Mouse (Mus musculus) embryonic facial prominence, embryonic 11.5 days (tissue): ENCODE data around the gene Mast2. TPM values are rescaled to one million over a fixed set of nuclear protein-coding genes. Genes with fewer than 3 reads are reported as not detected.

Experiments
- ATAC-seq: fragments of 200-750 bp; cut with Nextera tagmentation; replicated peaks from 2 replicates; pipeline ENCODE4 v1.8.0; 2017; ENCODE audit warnings: low read depth; ENCODE audit not compliant: insufficient number of reproducible peaks, low FRiP score, low TSS enrichment
- DNase-seq: peaks from one replicate; pipeline ENCODE4 v3.0.0-alpha.2; 2015; ENCODE audit warnings: low spot score
- H3K27ac ChIP-seq: fragments of 300-500 bp; sonication (generic); replicated peaks from 2 replicates; pipeline ENCODE4 v1.5.1; 2014; ENCODE audit warnings: mild to moderate bottlenecking, low read depth, low read length, control low read depth
- H3K27me3 ChIP-seq: fragments of 300-500 bp; sonication (generic); 2 replicates; pipeline ENCODE4 v1.6.1; 2014; ENCODE audit warnings: mild to moderate bottlenecking, low read length, moderate library complexity, mixed read lengths; ENCODE audit not compliant: control insufficient read depth, insufficient read depth
- H3K36me3 ChIP-seq: fragments of 300-500 bp; sonication (generic); replicated peaks from 2 replicates; pipeline ENCODE4 v1.6.1; 2014; ENCODE audit warnings: low read depth, mild to moderate bottlenecking, low read length, moderate library complexity, mixed read lengths; ENCODE audit not compliant: control insufficient read depth, insufficient read depth
- H3K4me1 ChIP-seq: fragments of 300-500 bp; sonication (generic); 2 replicates; pipeline ENCODE4 v1.6.1; 2014; ENCODE audit warnings: low read length, mixed read lengths; ENCODE audit not compliant: control insufficient read depth, insufficient read depth
- H3K4me2 ChIP-seq: fragments of 300-500 bp; sonication (generic); 2 replicates; pipeline ENCODE4 v1.6.1; 2014; ENCODE audit warnings: low read depth, mild to moderate bottlenecking, control low read depth, low read length, moderate library complexity
- H3K4me3 ChIP-seq: fragments of 300-500 bp; sonication (generic); 2 replicates; pipeline ENCODE4 v1.5.1; 2014; ENCODE audit warnings: low read depth, low read length, control low read depth
- H3K9ac ChIP-seq: fragments of 300-500 bp; sonication (generic); replicated peaks from 2 replicates; pipeline ENCODE4 v1.6.1; 2014; ENCODE audit warnings: mild to moderate bottlenecking, control low read depth, low read length
- H3K9me3 ChIP-seq: fragments of 300-500 bp; sonication (generic); replicated peaks from 2 replicates; pipeline ENCODE4 v1.6.1; 2016; ENCODE audit warnings: mild to moderate bottlenecking, low read length, inconsistent platforms, mixed read lengths; ENCODE audit not compliant: control insufficient read depth
- WGBS: fragments of 180-500 bp; shearing (Covaris S2); extraction: QIAGEN DNeasy Blood & Tissue Kit; methylation state at CpG from one replicate; pipeline ENCODE4 v1.1.7; 2014; 5-methylcytosine and 5-hydroxymethylcytosine counted together
- polyA plus RNA-seq: library from polyadenylated mRNA; unstranded; fragments of >200 nt; fragmentation: Nextera tagmentation; extraction: Ambion mirVana; gene quantifications from 2 replicates; pipeline ENCODE4 v1.2.1, GENCODE M21; 2014

Gene Mast2
- polyA plus RNA-seq, 1 experiment from 2014 or later, result 33.6 TPM

DNA sequence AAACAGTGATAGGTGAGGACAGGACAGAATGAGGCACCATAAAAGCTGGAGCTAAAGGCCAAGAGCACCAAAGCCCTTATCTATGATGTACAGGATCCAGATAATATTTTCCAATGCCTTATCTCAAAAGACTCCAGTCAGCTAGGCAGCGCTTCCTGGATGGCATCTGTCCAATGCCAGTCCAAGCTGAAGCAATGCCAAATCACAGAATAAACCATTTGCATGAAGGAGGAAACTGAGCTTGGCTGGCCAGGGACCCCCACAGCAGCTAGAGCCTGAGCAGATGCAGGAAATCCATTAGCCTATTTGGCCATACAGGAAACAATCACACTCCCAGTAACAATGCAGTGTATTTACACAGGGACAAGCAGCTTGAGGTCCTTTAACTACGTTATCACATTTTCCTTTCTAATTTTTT is 27.1 kb upstream of the Mast2 start:
- Histone ChIP-seq H3K27ac (no peak overlapping the region), H3K9me3 (no peaks in the 10 kb centered on the region), H3K4me3 (no peak overlapping the region), H3K9ac (no peak overlapping the region), H3K4me2 (no peak overlapping the region), H3K27me3 (no peaks in the 10 kb centered on the region), H3K36me3 (no peaks in the 10 kb centered on the region), H3K4me1 (no peaks in the 10 kb centered on the region)
- 76% methylated on average over 2 of the region's 2 CpGs for WGBS
- DNase-seq (no peak), ATAC-seq (no peak)

DNA sequence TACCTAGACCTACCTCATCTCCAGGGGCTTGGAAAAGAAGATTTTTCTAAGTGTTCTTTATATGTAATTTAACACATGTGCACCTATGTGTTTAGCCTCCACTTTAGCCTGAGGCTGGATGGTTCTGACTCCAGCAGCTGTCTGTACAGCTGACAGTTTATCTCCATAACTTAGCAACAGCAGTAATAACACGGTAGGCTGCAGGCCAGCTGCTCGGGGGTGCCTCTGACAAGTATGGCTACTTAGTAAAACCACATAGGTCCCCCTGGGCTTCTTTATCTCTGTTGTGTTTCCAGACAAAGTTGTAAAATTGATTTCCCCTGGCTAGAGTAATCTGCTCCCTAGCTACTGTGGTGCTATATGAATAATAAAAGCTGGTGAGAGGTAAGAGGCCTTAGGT is 19.5 kb upstream of the Mast2 start:
- Histone ChIP-seq H3K4me3 (no peak overlapping the region), H3K4me1 (no peaks in the 10 kb centered on the region), H3K9ac (no peak overlapping the region), H3K27ac (no peak overlapping the region), H3K9me3 (no peaks in the 10 kb centered on the region), H3K27me3 (no peaks in the 10 kb centered on the region), H3K36me3 (no peaks in the 10 kb centered on the region), H3K4me2 (no peak overlapping the region)
- ATAC-seq (no peak), DNase-seq (peak; percentile 34)
- WGBS, result 47% methylated on average over 2 of the region's 2 CpGs

DNA sequence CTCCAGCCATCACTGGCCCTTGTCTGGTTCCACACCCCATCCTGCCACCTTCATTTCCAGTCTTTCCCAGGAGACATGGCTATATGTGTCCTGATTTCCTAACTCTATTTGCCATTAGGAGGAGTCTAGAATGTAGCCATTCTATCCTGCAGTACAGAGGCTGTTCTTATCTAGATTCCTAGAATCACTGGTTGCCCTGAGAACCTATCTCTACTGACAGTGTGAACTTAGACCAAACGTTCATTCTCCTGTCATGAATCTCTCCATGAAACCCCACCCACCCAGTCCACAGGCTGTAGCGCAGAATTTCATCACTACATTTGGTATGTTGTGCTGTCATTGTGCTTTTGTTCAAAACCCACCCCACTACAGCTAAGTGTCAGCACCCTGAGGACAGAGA is 17.3 kb upstream of the Mast2 start:
- H3K9ac ChIP-seq, result no peak overlapping the region
- H3K36me3 ChIP-seq, result no peaks in the 10 kb centered on the region
- H3K4me1 ChIP-seq, result no peaks in the 10 kb centered on the region
- no peaks in the 10 kb centered on the region for H3K27me3 ChIP-seq
- H3K4me3 ChIP-seq, result no peak overlapping the region
- 70% methylated on average over 2 of the region's 2 CpGs for WGBS
- no peak for ATAC-seq
- H3K27ac ChIP-seq, result no peak overlapping the region
- no peak for DNase-seq
- H3K4me2 ChIP-seq, result no peak overlapping the region
- no peaks in the 10 kb centered on the region for H3K9me3 ChIP-seq

DNA sequence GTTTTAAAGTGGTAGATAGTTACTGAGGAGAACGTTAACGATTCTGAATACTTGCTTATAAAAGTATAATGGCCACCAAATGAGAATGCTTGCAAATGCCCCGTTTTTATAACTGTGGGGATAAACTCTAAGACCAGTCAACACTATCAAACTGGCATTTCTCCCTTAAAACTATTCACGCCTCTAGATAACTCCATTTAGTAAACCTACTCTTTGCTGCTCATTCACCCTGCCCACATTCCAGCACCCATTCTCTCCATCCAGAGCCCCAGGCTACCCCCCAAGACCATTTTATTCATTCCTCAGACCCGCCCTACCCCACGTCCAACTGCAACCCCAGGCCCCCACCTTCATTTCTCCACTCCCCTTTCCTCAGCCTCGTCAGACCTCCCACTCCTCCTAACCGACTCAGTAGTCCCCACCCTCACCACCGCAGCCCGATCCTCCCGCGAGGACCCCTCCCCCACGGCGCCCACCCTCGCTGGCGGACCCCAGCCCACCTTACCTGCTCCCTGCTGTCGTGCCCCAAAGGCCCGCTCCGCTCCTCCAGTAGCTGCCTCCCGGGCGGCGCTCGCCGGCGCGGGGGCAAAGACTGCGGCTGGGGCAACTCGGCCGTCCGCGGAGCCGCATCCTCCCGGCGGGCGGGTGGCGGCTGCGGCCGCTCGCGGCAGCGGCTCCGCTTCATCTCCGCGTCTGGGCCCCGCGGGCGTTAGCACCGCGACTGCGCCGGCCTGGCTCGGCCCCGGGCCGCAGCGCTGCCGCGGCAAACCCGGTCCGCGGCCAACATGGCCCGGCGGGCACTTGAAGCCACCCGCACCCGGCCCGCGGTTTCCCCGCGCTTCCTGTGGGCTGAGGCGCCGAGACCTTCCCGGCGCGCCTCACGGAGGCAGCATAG is 505 bp downstream of the Mast2 start:
- WGBS, result 1% methylated on average over 73 of the region's 74 CpGs
- H3K4me3 ChIP-seq, result peak overlapping the region; percentile 97

DNA sequence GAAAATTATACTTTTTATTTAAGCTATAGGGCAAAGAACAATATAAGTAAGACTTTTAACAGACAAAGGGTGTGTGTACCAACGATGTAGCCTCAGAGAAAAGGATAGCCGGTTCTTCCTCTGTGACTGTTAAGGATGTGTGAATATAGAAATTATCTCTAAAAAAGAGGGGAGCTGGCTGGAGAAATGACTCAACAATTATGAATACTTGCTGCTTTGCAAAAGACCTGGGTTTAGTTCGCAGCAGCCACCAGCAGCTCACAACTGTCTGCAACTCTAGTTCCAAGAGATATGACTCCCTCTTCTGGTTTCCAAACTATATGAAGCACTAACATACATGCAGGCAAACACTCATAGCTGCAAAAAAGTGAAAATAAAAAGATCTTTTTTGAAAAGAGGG is 2.0 kb downstream of the Mast2 start:
- H3K36me3 ChIP-seq, result no peaks in the 10 kb centered on the region
- WGBS, result 94% methylated on average over 3 of the region's 3 CpGs
- ATAC-seq, result no peak
- H3K9ac ChIP-seq, result no peak overlapping the region
- H3K4me1 ChIP-seq, result no peaks in the 10 kb centered on the region
- no peak overlapping the region for H3K4me2 ChIP-seq
- no peak overlapping the region for H3K4me3 ChIP-seq
- no peak for DNase-seq
- H3K9me3 ChIP-seq, result no peaks in the 10 kb centered on the region
- H3K27me3 ChIP-seq, result no peaks in the 10 kb centered on the region
- no peak overlapping the region for H3K27ac ChIP-seq

More for the DNA sequence above, 505 bp downstream of the Mast2 start:
- Histone ChIP-seq H3K27me3 (no peaks in the 10 kb centered on the region), H3K9me3 (no peaks in the 10 kb centered on the region), H3K4me1 (no peaks in the 10 kb centered on the region), H3K27ac (peak overlapping the region; percentile 82), H3K4me2 (peak overlapping the region; percentile 58), H3K36me3 (no peaks in the 10 kb centered on the region), H3K9ac (peak overlapping the region; percentile 95)
- ATAC-seq, result peak; percentile 41
- peak; percentile 56 for DNase-seq

DNA sequence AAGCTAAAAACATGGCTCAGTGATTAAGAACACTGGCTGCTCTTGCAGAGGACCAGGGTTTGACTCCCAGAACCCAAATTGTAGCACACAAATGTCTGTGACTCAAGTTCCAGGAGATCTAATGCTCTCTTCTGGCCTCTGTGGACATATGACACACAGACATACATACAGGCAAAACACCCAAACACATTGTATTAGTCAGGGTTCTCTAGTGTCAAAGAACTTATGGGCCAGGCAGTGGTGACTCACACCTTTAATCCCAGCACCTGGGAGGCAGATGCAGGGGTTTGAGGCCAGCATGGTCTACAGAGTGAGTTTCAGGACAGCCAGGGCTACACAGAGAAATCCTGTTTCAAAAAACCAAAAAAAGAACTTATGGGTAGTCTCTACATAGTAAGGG is 12.4 kb downstream of the Mast2 start:
- Histone ChIP-seq H3K27ac (no peak overlapping the region), H3K4me3 (no peak overlapping the region), H3K36me3 (no peaks in the 10 kb centered on the region), H3K27me3 (no peaks in the 10 kb centered on the region), H3K9me3 (no peaks in the 10 kb centered on the region), H3K4me1 (no peaks in the 10 kb centered on the region), H3K4me2 (no peak overlapping the region), H3K9ac (no peak overlapping the region)
- no peak for DNase-seq
- no peak for ATAC-seq

DNA sequence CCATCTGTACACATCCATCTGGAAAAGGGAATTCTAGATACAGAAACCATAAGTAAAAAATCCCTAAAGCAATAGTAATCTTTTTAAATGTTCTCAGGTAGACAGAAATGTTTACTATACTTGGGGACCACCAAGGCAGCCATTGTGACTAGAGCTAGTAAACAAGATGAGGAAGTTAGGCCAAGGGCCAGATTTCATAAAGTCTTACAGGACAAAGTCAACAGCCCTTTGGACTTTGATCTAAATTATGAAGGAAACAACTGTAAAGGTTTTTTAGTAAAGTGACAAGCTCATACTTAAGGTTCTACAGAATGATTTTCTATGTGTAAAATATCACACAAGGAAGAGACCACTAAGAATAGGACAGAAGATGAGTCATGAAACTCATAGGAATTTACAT is 14.0 kb downstream of the Mast2 start:
- Histone ChIP-seq H3K4me2 (no peak overlapping the region), H3K27me3 (no peaks in the 10 kb centered on the region), H3K9ac (no peak overlapping the region), H3K27ac (no peak overlapping the region), H3K36me3 (no peaks in the 10 kb centered on the region), H3K4me1 (no peaks in the 10 kb centered on the region), H3K9me3 (no peaks in the 10 kb centered on the region), H3K4me3 (no peak overlapping the region)
- ATAC-seq, result no peak
- DNase-seq, result no peak

DNA sequence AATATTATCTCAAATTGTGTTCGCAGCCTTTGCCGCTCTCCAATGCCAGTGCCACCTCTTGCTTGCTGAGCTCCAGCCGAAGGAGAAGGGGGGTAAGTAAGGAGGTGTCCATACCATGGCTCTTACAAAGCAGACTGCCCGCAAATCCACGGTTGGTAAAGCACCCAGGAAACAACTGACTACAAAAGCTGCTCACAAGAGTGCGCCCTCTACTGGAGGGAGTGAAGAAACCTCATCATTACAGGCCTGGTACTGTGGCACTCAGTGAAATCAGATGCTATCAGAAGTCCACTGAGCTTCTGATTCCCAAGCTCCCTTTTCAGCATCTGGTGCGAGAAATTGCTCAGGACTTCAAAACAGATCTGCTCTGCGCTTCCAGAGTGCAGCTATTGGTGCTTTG is 15.3 kb downstream of the Mast2 start:
- ATAC-seq (no peak), DNase-seq (peak; percentile 68)
- H3K36me3 ChIP-seq, result no peaks in the 10 kb centered on the region
- no peaks in the 10 kb centered on the region for H3K4me1 ChIP-seq
- no peak overlapping the region for H3K27ac ChIP-seq
- H3K9ac ChIP-seq, result no peak overlapping the region
- no peak overlapping the region for H3K4me2 ChIP-seq
- H3K9me3 ChIP-seq, result no peaks in the 10 kb centered on the region
- H3K27me3 ChIP-seq, result no peaks in the 10 kb centered on the region
- 58% methylated on average over 8 of the region's 8 CpGs for WGBS
- no peak overlapping the region for H3K4me3 ChIP-seq
